Mouse (Mus musculus): ENCODE measurements around the gene Zc2hc1c. TPM values are rescaled to one million over a fixed set of nuclear protein-coding genes. Genes with fewer than 3 reads are reported as not detected.

Zc2hc1c gene
- polyA plus RNA-seq, 1 experiment from 2014 or later, result 1.1 TPM

- Histone ChIP-seq H3K9ac (replicated peaks) (no peak overlapping the region), H3K36me3 (peaks cover 43% of the 10 kb centered on the region), H3K4me1 (replicated peaks) (peaks cover 28% of the 10 kb centered on the region), H3K4me2 (no peak overlapping the region), H3K4me3 (replicated peaks) (no peak overlapping the region), H3K27me3 (no peaks in the 10 kb centered on the region), H3K27ac (0 out of 2 replicates have a peak overlapping the region, but pooled peaks have one; percentile 42), H3K9me3 (peaks cover 7% of the 10 kb centered on the region)
- ATAC-seq (ENCODE audit: insufficient number of reproducible peaks, insufficient read depth, low FRiP score, low TSS enrichment, low read depth), result no peak
- WGBS, result 21% methylated on average over 11 of the region's 11 CpGs
Measured at GRCm38 (mm10) chr12:85298127-85298834, 9.9 kb downstream of the Zc2hc1c start.

- no peak for ATAC-seq (ENCODE audit: insufficient number of reproducible peaks, insufficient read depth, low FRiP score, low TSS enrichment, low read depth)
- H3K27me3 ChIP-seq, result no peaks in the 10 kb centered on the region
- H3K4me1 ChIP-seq (replicated peaks), result peaks cover 28% of the 10 kb centered on the region
- no peak overlapping the region for H3K27ac ChIP-seq
- peaks cover 7% of the 10 kb centered on the region for H3K9me3 ChIP-seq
- no peak overlapping the region for H3K4me2 ChIP-seq
- H3K9ac ChIP-seq (replicated peaks), result no peak overlapping the region
- peaks cover 49% of the 10 kb centered on the region for H3K36me3 ChIP-seq
- H3K4me3 ChIP-seq (replicated peaks), result no peak overlapping the region
- WGBS, result 39% methylated on average over 1 of the region's 1 CpGs
Measured at GRCm38 (mm10) chr12:85298835-85299180, 10.4 kb downstream of the Zc2hc1c start.

GRCm38 (mm10) chr12:85303256-85303655, 14.9 kb downstream of the Zc2hc1c start:
- ATAC-seq (ENCODE audit: insufficient number of reproducible peaks, insufficient read depth, low FRiP score, low TSS enrichment, low read depth), result no peak
- Histone ChIP-seq H3K27ac (no peak overlapping the region), H3K4me2 (no peak overlapping the region), H3K9me3 (no peaks in the 10 kb centered on the region), H3K4me1 (replicated peaks) (peaks cover 11% of the 10 kb centered on the region), H3K36me3 (peaks cover 92% of the 10 kb centered on the region), H3K27me3 (no peaks in the 10 kb centered on the region), H3K9ac (replicated peaks) (no peak overlapping the region), H3K4me3 (replicated peaks) (no peak overlapping the region)
- 54% methylated on average over 2 of the region's 2 CpGs for WGBS

- no peaks in the 10 kb centered on the region for H3K9me3 ChIP-seq
- no peak overlapping the region for H3K9ac ChIP-seq (replicated peaks)
- H3K4me1 ChIP-seq (replicated peaks), result peaks cover 3% of the 10 kb centered on the region; the same call in 1 of the 2 replicates
- no peak overlapping the region for H3K4me2 ChIP-seq
- no peak overlapping the region for H3K4me3 ChIP-seq (replicated peaks)
- WGBS, result 65% methylated on average over 4 of the region's 4 CpGs
- H3K36me3 ChIP-seq, result peaks cover 97% of the 10 kb centered on the region
- H3K27me3 ChIP-seq, result no peaks in the 10 kb centered on the region
- no peak for ATAC-seq (ENCODE audit: insufficient number of reproducible peaks, insufficient read depth, low FRiP score, low TSS enrichment, low read depth)
- no peak overlapping the region for H3K27ac ChIP-seq
Measured at GRCm38 (mm10) chr12:85304725-85305124, 16.3 kb downstream of the Zc2hc1c start.

DNA sequence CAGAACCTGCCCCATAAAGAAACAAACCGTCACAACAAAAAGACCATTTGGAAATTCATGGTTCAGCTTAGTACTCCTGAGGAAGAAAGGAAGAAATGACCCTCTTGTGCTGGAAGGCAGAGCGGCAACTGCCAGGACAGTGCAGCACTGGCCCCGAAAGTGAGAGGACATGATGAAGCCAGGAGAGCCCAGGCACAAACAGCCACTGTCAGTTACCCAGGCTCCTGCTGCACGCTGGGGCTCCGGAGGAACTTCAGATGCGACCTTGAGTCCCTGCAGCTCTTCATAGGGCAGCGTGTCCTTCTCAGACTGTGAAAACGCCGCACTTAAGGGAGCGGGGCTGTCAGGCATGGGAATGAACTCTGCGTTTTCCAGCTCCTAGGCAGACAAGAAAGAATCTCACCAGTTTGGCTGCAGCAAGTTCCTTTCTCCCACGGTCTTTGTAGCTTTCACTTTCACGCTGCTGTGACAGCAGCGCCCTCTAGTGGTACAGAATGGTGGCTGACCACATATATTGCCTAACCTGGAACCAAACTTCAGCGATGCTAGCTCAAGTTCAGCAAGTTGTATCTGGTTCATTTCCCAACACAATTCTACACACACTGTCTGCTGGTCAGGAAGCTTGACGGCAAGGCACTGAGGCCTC, 17.0 kb downstream of the Zc2hc1c start:
- H3K27ac ChIP-seq, result 0 out of 2 replicates have a peak overlapping the region, but pooled peaks have one; percentile 35
- H3K4me3 ChIP-seq (replicated peaks), result no peak overlapping the region
- peaks cover 97% of the 10 kb centered on the region for H3K36me3 ChIP-seq
- H3K4me2 ChIP-seq, result no peak overlapping the region
- 51% methylated on average over 16 of the region's 16 CpGs for WGBS
- peaks cover 3% of the 10 kb centered on the region; the same call in 1 of the 2 replicates for H3K4me1 ChIP-seq (replicated peaks)
- H3K9ac ChIP-seq (replicated peaks), result no peak overlapping the region; the same call in 1 of the 2 replicates
- ATAC-seq (ENCODE audit: insufficient number of reproducible peaks, insufficient read depth, low FRiP score, low TSS enrichment, low read depth), result no peak
- H3K27me3 ChIP-seq, result no peaks in the 10 kb centered on the region
- H3K9me3 ChIP-seq, result no peaks in the 10 kb centered on the region

DNA sequence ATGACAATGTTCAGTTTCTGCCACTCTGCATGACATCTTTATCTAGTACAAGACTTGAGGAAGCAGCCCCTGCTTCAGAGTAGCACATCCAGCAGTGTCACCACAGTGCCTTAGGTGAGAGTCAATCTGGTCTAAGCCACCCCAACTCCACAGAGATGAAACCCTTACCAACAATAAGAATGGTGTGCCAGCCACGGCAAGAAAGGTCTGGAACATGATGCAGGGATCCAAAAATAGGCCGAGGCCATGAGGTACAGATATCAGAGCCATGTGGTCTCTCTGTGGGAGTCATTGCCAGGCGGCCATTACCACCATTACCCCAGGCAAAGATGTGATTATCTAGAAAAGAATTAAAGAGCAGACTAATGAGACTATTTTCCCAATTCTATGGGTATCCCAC, 20.3 kb downstream of the Zc2hc1c start:
- peaks cover 98% of the 10 kb centered on the region for H3K36me3 ChIP-seq
- WGBS, result 54% methylated on average over 3 of the region's 3 CpGs
- no peak for ATAC-seq (ENCODE audit: insufficient number of reproducible peaks, insufficient read depth, low FRiP score, low TSS enrichment, low read depth)

GRCm38 (mm10) chr12:85330153-85330552, 41.8 kb downstream of the Zc2hc1c start:
- Histone ChIP-seq H3K4me1 (replicated peaks) (no peaks in the 10 kb centered on the region), H3K9me3 (no peaks in the 10 kb centered on the region), H3K9ac (replicated peaks) (no peak overlapping the region), H3K27ac (no peak overlapping the region), H3K4me3 (replicated peaks) (no peak overlapping the region), H3K36me3 (peaks cover 89% of the 10 kb centered on the region), H3K4me2 (no peak overlapping the region), H3K27me3 (no peaks in the 10 kb centered on the region)
- 91% methylated on average over 7 of the region's 7 CpGs for WGBS
- ATAC-seq (ENCODE audit: insufficient number of reproducible peaks, insufficient read depth, low FRiP score, low TSS enrichment, low read depth), result no peak

More for the DNA sequence above, 20.3 kb downstream of the Zc2hc1c start:
- Histone ChIP-seq H3K4me2 (no peak overlapping the region), H3K27me3 (no peaks in the 10 kb centered on the region), H3K9ac (replicated peaks) (no peak overlapping the region), H3K27ac (no peak overlapping the region), H3K9me3 (no peaks in the 10 kb centered on the region), H3K4me1 (replicated peaks) (peaks cover 3% of the 10 kb centered on the region; the same call in 1 of the 2 replicates), H3K4me3 (replicated peaks) (no peak overlapping the region)

DNA sequence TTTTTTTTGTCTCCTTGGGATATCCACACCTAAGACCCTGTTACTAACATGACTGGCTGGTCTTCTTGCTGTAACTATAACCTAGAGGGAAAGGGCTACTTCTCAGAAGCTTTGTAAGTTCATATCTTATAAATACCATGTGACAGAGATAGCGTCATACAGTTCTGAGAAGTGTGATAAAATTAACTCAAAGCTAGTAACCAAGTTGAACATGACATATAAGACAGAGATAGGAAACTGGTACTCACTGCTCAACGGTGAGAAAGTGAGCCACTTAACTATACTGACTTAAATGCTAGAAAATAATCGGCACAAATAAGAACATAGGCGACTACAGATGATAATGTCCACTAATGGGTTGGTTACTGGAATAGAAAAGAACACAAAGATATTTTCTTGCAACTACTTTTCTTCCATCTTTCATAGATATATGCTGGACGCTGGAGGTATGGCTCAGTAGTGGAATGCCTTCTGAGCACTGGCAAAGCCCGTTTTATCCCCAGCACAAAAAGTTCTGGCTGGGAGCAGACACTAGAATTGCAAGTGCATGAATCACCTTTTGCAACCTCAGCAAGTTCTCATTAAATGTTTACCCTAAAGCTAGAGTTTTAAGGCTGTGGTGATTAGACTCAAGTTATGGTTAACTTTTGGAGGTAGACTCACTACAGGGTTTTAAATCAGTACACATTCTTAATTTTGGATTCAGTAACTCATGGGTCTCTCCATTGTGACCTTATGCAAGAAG, 49.3 kb downstream of the Zc2hc1c start:
- Histone ChIP-seq H3K4me3 (replicated peaks) (peak overlapping the region; percentile 95), H3K36me3 (peaks cover 46% of the 10 kb centered on the region), H3K27me3 (no peaks in the 10 kb centered on the region), H3K9me3 (no peaks in the 10 kb centered on the region), H3K4me1 (replicated peaks) (peaks cover 20% of the 10 kb centered on the region), H3K4me2 (peak overlapping the region; percentile 61), H3K9ac (replicated peaks) (no peak overlapping the region), H3K27ac (no peak overlapping the region)
- WGBS, result 80% methylated on average over 6 of the region's 6 CpGs
- no peak for ATAC-seq (ENCODE audit: insufficient number of reproducible peaks, insufficient read depth, low FRiP score, low TSS enrichment, low read depth)

DNA sequence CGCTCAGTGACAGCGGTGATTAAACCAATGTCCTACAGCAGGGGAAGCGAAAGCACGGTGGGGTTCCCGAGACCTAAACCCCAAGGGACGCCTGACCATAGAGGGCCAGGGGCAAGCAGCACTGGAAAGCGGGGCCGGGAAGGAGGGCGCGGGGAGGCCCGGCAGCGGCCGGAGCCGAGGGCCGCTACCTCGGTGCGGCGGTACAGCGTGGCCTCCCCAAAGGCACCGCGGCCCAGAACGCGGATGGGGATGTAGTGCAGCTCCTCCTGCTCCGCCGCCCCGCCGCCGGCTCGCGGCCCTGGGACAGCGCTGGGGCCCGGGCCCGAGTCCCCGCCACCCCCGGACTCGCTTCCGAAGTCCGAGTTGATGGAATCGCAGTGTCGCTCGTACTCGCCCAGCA, 50.4 kb downstream of the Zc2hc1c start:
- Histone ChIP-seq H3K27ac (peak overlapping the region; percentile 94), H3K36me3 (peaks cover 42% of the 10 kb centered on the region), H3K9ac (replicated peaks) (peak overlapping the region; percentile 96), H3K4me3 (replicated peaks) (peak overlapping the region; percentile 95), H3K27me3 (no peaks in the 10 kb centered on the region), H3K9me3 (no peaks in the 10 kb centered on the region), H3K4me2 (peak overlapping the region; percentile 61), H3K4me1 (replicated peaks) (peaks cover 20% of the 10 kb centered on the region)
- peak; percentile 62 for ATAC-seq (ENCODE audit: insufficient number of reproducible peaks, insufficient read depth, low FRiP score, low TSS enrichment, low read depth)
- under 1% methylated on average over 42 of the region's 42 CpGs for WGBS

- H3K4me2 ChIP-seq, result peak within 1 kb of the TSS; percentile 61
- H3K9me3 ChIP-seq, result no peaks in the 10 kb centered on the region
- peak within 1 kb of the TSS; percentile 95 for H3K4me3 ChIP-seq (replicated peaks)
- H3K36me3 ChIP-seq, result peaks cover 42% of the 10 kb centered on the region
- no peaks in the 10 kb centered on the region for H3K27me3 ChIP-seq
- H3K9ac ChIP-seq (replicated peaks), result peak within 1 kb of the TSS; percentile 96
- WGBS, result under 1% methylated on average over 36 of the region's 36 CpGs
- peaks cover 20% of the 10 kb centered on the region for H3K4me1 ChIP-seq (replicated peaks)
- H3K27ac ChIP-seq, result peak within 1 kb of the TSS; percentile 94
- peak; percentile 72 for ATAC-seq (ENCODE audit: insufficient number of reproducible peaks, insufficient read depth, low FRiP score, low TSS enrichment, low read depth)
Measured at GRCm38 (mm10) chr12:85339243-85339729, 50.9 kb downstream of the Zc2hc1c start, which contains the start of gene Nek9. Gene Nek9, minus strand, starts transcription at chr12:85339362.

DNA sequence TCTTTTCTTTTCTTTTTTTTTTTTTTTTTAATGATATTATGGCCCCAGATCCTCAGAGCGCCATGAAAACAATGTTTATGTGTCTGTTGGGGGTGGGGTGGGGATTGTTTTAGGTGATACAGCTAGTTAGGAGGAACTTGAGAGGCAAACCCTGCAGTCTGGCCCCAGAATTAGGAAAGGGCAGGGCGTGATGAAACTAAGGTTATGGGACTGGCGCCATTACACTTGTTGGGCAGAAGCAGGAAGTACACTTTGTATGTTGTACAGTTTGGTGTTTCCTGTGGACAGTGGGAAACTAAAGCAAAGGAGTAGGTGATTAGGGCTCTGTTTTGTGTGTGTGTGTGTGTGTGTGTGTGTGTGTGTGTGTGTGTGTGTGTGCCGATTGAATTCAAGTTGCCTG, 51.6 kb downstream of the Zc2hc1c start:
- Histone ChIP-seq H3K36me3 (peaks cover 41% of the 10 kb centered on the region), H3K4me2 (peak overlapping the region; percentile 61), H3K27ac (no peak overlapping the region), H3K9ac (replicated peaks) (no peak overlapping the region), H3K4me3 (replicated peaks) (peak overlapping the region; percentile 95), H3K9me3 (no peaks in the 10 kb centered on the region), H3K4me1 (replicated peaks) (peaks cover 20% of the 10 kb centered on the region), H3K27me3 (no peaks in the 10 kb centered on the region)
- 44% methylated on average over 4 of the region's 4 CpGs for WGBS
- no peak for ATAC-seq (ENCODE audit: insufficient number of reproducible peaks, insufficient read depth, low FRiP score, low TSS enrichment, low read depth)
